Mouse (Mus musculus) kidney, adult 2 months (tissue): ENCODE measurements around the gene Dhx30.

Source experiments
- CTCF ChIP-seq: fragments of 200-500 bp; conservative IDR thresholded peaks from 2 replicates; pipeline ENCODE4 v1.5.1; 2011; ENCODE audit warnings: low read depth, mild to moderate bottlenecking, control low read depth, low read length, moderate library complexity, mixed read lengths; ENCODE audit not compliant: insufficient read depth, insufficient read length
- POLR2A ChIP-seq: fragments of 200-500 bp; IDR thresholded peaks from one replicate; pipeline ENCODE4 v1.6.1; 2011; ENCODE audit warnings: low read depth, low read length, control low read depth

DNA sequence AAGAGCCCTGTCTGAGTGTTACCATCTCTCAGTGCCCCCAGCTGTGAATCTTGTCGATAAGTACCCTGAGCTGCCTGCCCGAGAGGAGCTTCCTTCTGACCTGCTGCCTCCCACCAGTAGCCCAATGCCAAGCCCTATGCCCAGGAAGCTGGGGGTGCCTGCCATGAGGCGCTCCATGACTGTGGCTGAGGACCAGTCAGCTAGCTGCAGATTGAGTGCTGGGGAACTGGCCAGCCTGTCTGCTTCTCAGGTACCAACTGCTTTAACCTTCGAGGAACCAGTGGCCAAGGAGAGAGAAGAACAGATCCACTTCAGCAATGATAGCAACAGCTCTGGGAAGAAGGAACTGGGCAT lies 64.7 kb downstream of the Dhx30 start:
- TF ChIP-seq CTCF (no peak), POLR2A (no peak)
